In genomic region chr6:145581366-145582170, GRCm38 (mm10) we compare ENCODE assay signal across 20 mouse cellular contexts. TPM values are rescaled to one million over a fixed set of nuclear protein-coding genes. Genes with fewer than 3 reads are reported as not detected.
DNase-seq lines count a peak whose midpoint lies in the region; ATAC-seq and TF ChIP-seq lines count a peak whose summit lies in the region.
"Had no signal": no experiment of that assay in that cellular context is flagged by ENCODE, and none has a peak within 500 bp of the region (broad histone marks: within the 10 kb centered on the region; RNA-seq: fewer than 3 reads in every experiment).

No protein-coding gene starts in this region.

- no peak overlapping the region for H3K4me2 ChIP-seq in forebrain, embryonic 14.5 days (ENCODE audit: low read length)
- no peak overlapping the region for H3K4me2 ChIP-seq in hindbrain, embryonic 12.5 days (replicated peaks)
- no peak overlapping the region for H3K4me2 ChIP-seq in midbrain, embryonic 14.5 days (ENCODE audit: low read length)
- H3K4me2 ChIP-seq in stomach, postnatal 0 days (replicated peaks; ENCODE audit: low read depth), result no peak overlapping the region
- H3K4me2 ChIP-seq: forebrain, embryonic 13.5 days; limb, embryonic 13.5 days; lung, embryonic 14.5 days; neural tube, embryonic 15.5 days had no signal

- no peaks in the 10 kb centered on the region for H3K27me3 ChIP-seq in forebrain, embryonic 10.5 days (ENCODE audit: poor library complexity, severe bottlenecking)
- no peaks in the 10 kb centered on the region for H3K27me3 ChIP-seq in forebrain, embryonic 14.5 days (replicated peaks; ENCODE audit: control insufficient read depth, insufficient read depth, low read length)
- H3K27me3 ChIP-seq in hindbrain, embryonic 10.5 days (ENCODE audit: insufficient read depth, poor library complexity, severe bottlenecking), result no peaks in the 10 kb centered on the region
- H3K27me3 ChIP-seq in hindbrain, embryonic 12.5 days, result no peaks in the 10 kb centered on the region
- H3K27me3 ChIP-seq in midbrain, embryonic 10.5 days (ENCODE audit: low read depth, poor library complexity, severe bottlenecking), result no peaks in the 10 kb centered on the region; the same call in 1 of the 2 replicates
- H3K27me3 ChIP-seq in midbrain, embryonic 14.5 days (ENCODE audit: control insufficient read depth, insufficient read depth, low read length), result no peaks in the 10 kb centered on the region
- H3K27me3 ChIP-seq in stomach, postnatal 0 days (ENCODE audit: control insufficient read depth, insufficient read depth, low read length), result no peaks in the 10 kb centered on the region
- H3K27me3 ChIP-seq: CH12.LX; forebrain, embryonic 13.5 days; limb, embryonic 13.5 days; neural tube, embryonic 15.5 days had no signal

- 85% methylated on average over 10 of the region's 10 CpGs for WGBS in forebrain, embryonic 10.5 days
- 74% methylated on average over 10 of the region's 10 CpGs for WGBS in forebrain, embryonic 14.5 days
- WGBS in hindbrain, embryonic 10.5 days, result 82% methylated on average over 10 of the region's 10 CpGs
- 67% methylated on average over 10 of the region's 10 CpGs for WGBS in hindbrain, embryonic 12.5 days
- 84% methylated on average over 10 of the region's 10 CpGs for WGBS in midbrain, embryonic 10.5 days
- 81% methylated on average over 10 of the region's 10 CpGs for WGBS in midbrain, embryonic 14.5 days
- WGBS in stomach, postnatal 0 days, result 66% methylated on average over 10 of the region's 10 CpGs

- H3K4me1 ChIP-seq in forebrain, embryonic 10.5 days, result peaks cover 27% of the 10 kb centered on the region
- peaks cover 10% of the 10 kb centered on the region; the same call in 1 of the 2 replicates for H3K4me1 ChIP-seq in forebrain, embryonic 14.5 days (ENCODE audit: control insufficient read depth, insufficient read depth, low read length)
- H3K4me1 ChIP-seq in hindbrain, embryonic 10.5 days (replicated peaks), result peaks cover 36% of the 10 kb centered on the region
- peaks cover 14% of the 10 kb centered on the region for H3K4me1 ChIP-seq in hindbrain, embryonic 12.5 days
- H3K4me1 ChIP-seq in midbrain, embryonic 10.5 days, result peaks cover 32% of the 10 kb centered on the region
- H3K4me1 ChIP-seq in midbrain, embryonic 14.5 days (ENCODE audit: control insufficient read depth, insufficient read depth, low read length), result peaks cover 23% of the 10 kb centered on the region
- no peaks in the 10 kb centered on the region; the same call in 1 of the 2 replicates for H3K4me1 ChIP-seq in stomach, postnatal 0 days (replicated peaks; ENCODE audit: control insufficient read depth, insufficient read depth)

- DNase-seq in forebrain, embryonic 10.5 days (ENCODE audit: extremely low spot score, low spot score), result no peak
- DNase-seq in forebrain, embryonic 14.5 days (ENCODE audit: low spot score), result no peak
- no peak for DNase-seq in hindbrain, embryonic 10.5 days (ENCODE audit: low spot score)
- no peak for DNase-seq in midbrain, embryonic 10.5 days (ENCODE audit: low spot score)
- no peak for DNase-seq in midbrain, embryonic 14.5 days
- DNase-seq in stomach, postnatal 0 days (ENCODE audit: low spot score), result peak; percentile 9
- no peak for DNase-seq in gastrocnemius, postnatal 10 days
- DNase-seq: adrenal gland, postnatal 14 days; cerebellum, adult 8-10 months; lung, embryonic 14.5 days had no signal

- no peak overlapping the region for H3K9ac ChIP-seq in forebrain, embryonic 14.5 days (ENCODE audit: low read length)
- H3K9ac ChIP-seq in hindbrain, embryonic 12.5 days, result no peak overlapping the region
- H3K9ac ChIP-seq in midbrain, embryonic 14.5 days (replicated peaks; ENCODE audit: low read length), result no peak overlapping the region
- H3K9ac ChIP-seq in stomach, postnatal 0 days (ENCODE audit: low read length), result no peak overlapping the region
- H3K9ac ChIP-seq: forebrain, embryonic 13.5 days; limb, embryonic 13.5 days; lung, embryonic 14.5 days; neural tube, embryonic 15.5 days had no signal

- ATAC-seq in forebrain, embryonic 14.5 days, result no peak
- no peak for ATAC-seq in hindbrain, embryonic 12.5 days (ENCODE audit: low FRiP score)
- no peak for ATAC-seq in midbrain, embryonic 14.5 days (ENCODE audit: low FRiP score, low TSS enrichment)
- no peak for ATAC-seq in stomach, postnatal 0 days (ENCODE audit: low FRiP score, low TSS enrichment)
- ATAC-seq: forebrain, embryonic 13.5 days had no signal

- no peak for TF ChIP-seq EP300 in stomach, postnatal 0 days (optimal IDR thresholded peaks at IDR 0.05)

- no peaks in the 10 kb centered on the region for H3K36me3 ChIP-seq in forebrain, embryonic 10.5 days (replicated peaks)
- H3K36me3 ChIP-seq in forebrain, embryonic 14.5 days (ENCODE audit: control insufficient read depth, insufficient read depth, low read length), result no peaks in the 10 kb centered on the region
- H3K36me3 ChIP-seq in hindbrain, embryonic 10.5 days, result no peaks in the 10 kb centered on the region
- no peaks in the 10 kb centered on the region for H3K36me3 ChIP-seq in hindbrain, embryonic 12.5 days
- no peaks in the 10 kb centered on the region for H3K36me3 ChIP-seq in midbrain, embryonic 10.5 days
- H3K36me3 ChIP-seq in midbrain, embryonic 14.5 days (ENCODE audit: control insufficient read depth, insufficient read depth, low read length), result no peaks in the 10 kb centered on the region
- H3K36me3 ChIP-seq in stomach, postnatal 0 days (ENCODE audit: control insufficient read depth, insufficient read depth, low read length), result no peaks in the 10 kb centered on the region
- H3K36me3 ChIP-seq: limb, embryonic 13.5 days; neural tube, embryonic 15.5 days had no signal

- no peaks in the 10 kb centered on the region for H3K9me3 ChIP-seq in forebrain, embryonic 10.5 days
- H3K9me3 ChIP-seq in forebrain, embryonic 14.5 days (replicated peaks; ENCODE audit: control insufficient read depth, low read length), result no peaks in the 10 kb centered on the region
- no peaks in the 10 kb centered on the region for H3K9me3 ChIP-seq in hindbrain, embryonic 10.5 days
- no peaks in the 10 kb centered on the region for H3K9me3 ChIP-seq in hindbrain, embryonic 12.5 days (replicated peaks)
- H3K9me3 ChIP-seq in midbrain, embryonic 10.5 days (replicated peaks), result no peaks in the 10 kb centered on the region
- no peaks in the 10 kb centered on the region for H3K9me3 ChIP-seq in midbrain, embryonic 14.5 days (ENCODE audit: control insufficient read depth, low read length)
- no peaks in the 10 kb centered on the region for H3K9me3 ChIP-seq in stomach, postnatal 0 days (ENCODE audit: control insufficient read depth, low read length)
- H3K9me3 ChIP-seq: forebrain, embryonic 13.5 days; limb, embryonic 13.5 days; neural tube, embryonic 15.5 days had no signal

- peak overlapping the region; percentile 60 for H3K27ac ChIP-seq in forebrain, embryonic 10.5 days
- no peak overlapping the region for H3K27ac ChIP-seq in forebrain, embryonic 14.5 days (ENCODE audit: low read depth, low read length)
- peak overlapping the region; percentile 69; the same call in 1 of the 2 replicates for H3K27ac ChIP-seq in hindbrain, embryonic 10.5 days
- H3K27ac ChIP-seq in hindbrain, embryonic 12.5 days, result no peak overlapping the region
- peak overlapping the region; percentile 49; the same call in 1 of the 2 replicates for H3K27ac ChIP-seq in midbrain, embryonic 10.5 days (replicated peaks)
- no peak overlapping the region for H3K27ac ChIP-seq in midbrain, embryonic 14.5 days (replicated peaks; ENCODE audit: low read depth, low read length)
- no peak overlapping the region for H3K27ac ChIP-seq in stomach, postnatal 0 days (replicated peaks)
- H3K27ac ChIP-seq: forebrain, embryonic 13.5 days; limb, embryonic 13.5 days; neural tube, embryonic 15.5 days had no signal

- H3K4me3 ChIP-seq in forebrain, embryonic 10.5 days, result no peak overlapping the region
- no peak overlapping the region for H3K4me3 ChIP-seq in forebrain, embryonic 14.5 days (ENCODE audit: low read depth, low read length)
- no peak overlapping the region for H3K4me3 ChIP-seq in hindbrain, embryonic 10.5 days
- H3K4me3 ChIP-seq in hindbrain, embryonic 12.5 days, result no peak overlapping the region
- H3K4me3 ChIP-seq in midbrain, embryonic 10.5 days, result no peak overlapping the region
- no peak overlapping the region for H3K4me3 ChIP-seq in midbrain, embryonic 14.5 days (replicated peaks; ENCODE audit: low read depth, low read length)
- H3K4me3 ChIP-seq in stomach, postnatal 0 days (ENCODE audit: low read depth, low read length), result no peak overlapping the region
- H3K4me3 ChIP-seq: forebrain, embryonic 13.5 days; limb, embryonic 13.5 days; neural tube, embryonic 15.5 days had no signal

- TF ChIP-seq CTCF in stomach, postnatal 0 days (IDR thresholded peaks at IDR 0.05; ENCODE audit: low read depth), result no peak

RNA-seq across cellular contexts. Expression of gene Lmntd1, which starts 32.6 kb away (rescaled TPM):
- 0.15 and 0.37 TPM in 2 replicates for polyA plus RNA-seq in forebrain, embryonic 10.5 days (2016; fragmentation: Nextera tagmentation; extraction: Ambion mirVana)
- 0.93 and 0.95 TPM in 2 replicates for polyA plus RNA-seq in forebrain, embryonic 14.5 days (2014; fragmentation: Nextera tagmentation; extraction: Ambion mirVana)
- 0.06 and 0.31 TPM in 2 replicates for polyA plus RNA-seq in hindbrain, embryonic 10.5 days (2016; fragmentation: Nextera tagmentation; extraction: Ambion mirVana)
- polyA plus RNA-seq in hindbrain, embryonic 12.5 days (2016; fragmentation: Nextera tagmentation; extraction: Ambion mirVana), result 0.39 and 0.58 TPM in 2 replicates
- polyA plus RNA-seq in midbrain, embryonic 10.5 days (2016; fragmentation: Nextera tagmentation; extraction: Ambion mirVana), result 0.11 and 0.30 TPM in 2 replicates
- polyA plus RNA-seq in midbrain, embryonic 14.5 days (2014; fragmentation: Nextera tagmentation; extraction: Ambion mirVana), result 0.76 and 1.3 TPM in 2 replicates
- 0.16 and 0.18 TPM in 2 replicates for polyA plus RNA-seq in stomach, postnatal 0 days (2015; fragmentation: Nextera tagmentation; extraction: Ambion mirVana)
- total RNA-seq in gastrocnemius, postnatal 10 days (2021), result under 1 TPM; 0.23 to 0.29 TPM
- polyA plus RNA-seq: small intestine, adult 2 months had no signal

RNA-seq across cellular contexts. Expression of gene Tuba3b, which starts 34.0 kb away (rescaled TPM):
- polyA plus RNA-seq in forebrain, embryonic 10.5 days (2016; fragmentation: Nextera tagmentation; extraction: Ambion mirVana), result not detected in 2 replicates
- not detected in 2 replicates for polyA plus RNA-seq in forebrain, embryonic 14.5 days (2014; fragmentation: Nextera tagmentation; extraction: Ambion mirVana)
- not detected in 2 replicates for polyA plus RNA-seq in hindbrain, embryonic 10.5 days (2016; fragmentation: Nextera tagmentation; extraction: Ambion mirVana)
- polyA plus RNA-seq in hindbrain, embryonic 12.5 days (2016; fragmentation: Nextera tagmentation; extraction: Ambion mirVana), result not detected in 2 replicates
- polyA plus RNA-seq in midbrain, embryonic 10.5 days (2016; fragmentation: Nextera tagmentation; extraction: Ambion mirVana), result not detected in 2 replicates
- polyA plus RNA-seq in midbrain, embryonic 14.5 days (2014; fragmentation: Nextera tagmentation; extraction: Ambion mirVana), result 0.12 TPM in 1 of 2 replicates, not detected in the other
- not detected in 2 replicates for polyA plus RNA-seq in stomach, postnatal 0 days (2015; fragmentation: Nextera tagmentation; extraction: Ambion mirVana)
- total RNA-seq in gastrocnemius, postnatal 10 days (2021), result not detected
- total RNA-seq: adrenal gland, postnatal 14 days; CH12.LX; left cerebral cortex, adult 8-10 months had no signal
- polyA plus RNA-seq: embryonic facial prominence, embryonic 14.5 days; forebrain, embryonic 13.5 days; intestine, embryonic 14.5 days; large intestine, adult 2 months; limb, embryonic 13.5 days; lung, embryonic 14.5 days; neural tube, embryonic 15.5 days; small intestine, adult 2 months had no signal

Comparison
In these comparisons a context has a peak if more than half of its experiments do, and no peak if none do; other contexts are left out.
1. H3K27ac ChIP-seq: peak in forebrain, embryonic 10.5 days (single experiment), hindbrain, embryonic 10.5 days (single experiment) and midbrain, embryonic 10.5 days (single experiment); none in forebrain, embryonic 14.5 days (single experiment), hindbrain, embryonic 12.5 days (single experiment), midbrain, embryonic 14.5 days (single experiment) and stomach, postnatal 0 days (single experiment).